Mouse (Mus musculus) mesoderm, embryonic 11.5 days (tissue): ENCODE results near the gene Kalrn.
A peak's percentile ranks its signal among the peaks of the same experiment; 100 is the strongest.

Experiments used
- DNase-seq: peaks from one replicate; pipeline ENCODE4 v3.0.0-alpha.2; 2012; ENCODE audit warnings: low read depth, low spot score

The Kalrn gene

GRCm38 (mm10) chr16:34557891-34558290, 15.4 kb downstream of the Kalrn start:
- no peak for DNase-seq

- DNase-seq, result no peak
These were observed 20.6 kb downstream of the Kalrn start for GRCm38 (mm10) chr16:34552731-34553130.

GRCm38 (mm10) chr16:34549470-34549999, 23.8 kb downstream of the Kalrn start:
- no peak for DNase-seq

GRCm38 (mm10) chr16:34546805-34547509, 26.4 kb downstream of the Kalrn start:
- DNase-seq, result no peak

- DNase-seq, result no peak
These were observed 29.6 kb downstream of the Kalrn start for GRCm38 (mm10) chr16:34543754-34544153.

- DNase-seq, result no peak
These were observed 31.0 kb downstream of the Kalrn start for GRCm38 (mm10) chr16:34542341-34542740.

GRCm38 (mm10) chr16:34538679-34539185, 34.6 kb downstream of the Kalrn start:
- DNase-seq, result no peak

- DNase-seq, result no peak
These were observed 37.0 kb downstream of the Kalrn start for GRCm38 (mm10) chr16:34536300-34536699.

GRCm38 (mm10) chr16:34535135-34535534, 38.2 kb downstream of the Kalrn start:
- DNase-seq, result no peak

GRCm38 (mm10) chr16:34531506-34531905, 41.8 kb downstream of the Kalrn start:
- DNase-seq, result peak; percentile 50

- DNase-seq, result no peak
These were observed 43.3 kb downstream of the Kalrn start for GRCm38 (mm10) chr16:34530029-34530428.

GRCm38 (mm10) chr16:34528234-34528983, 44.9 kb downstream of the Kalrn start:
- DNase-seq, result no peak

GRCm38 (mm10) chr16:34526378-34526777, 47.0 kb downstream of the Kalrn start:
- no peak for DNase-seq

- no peak for DNase-seq
These were observed 47.5 kb downstream of the Kalrn start for GRCm38 (mm10) chr16:34525866-34526265.

GRCm38 (mm10) chr16:34525205-34525604, 48.1 kb downstream of the Kalrn start:
- no peak for DNase-seq

- no peak for DNase-seq
These were observed 52.3 kb downstream of the Kalrn start for GRCm38 (mm10) chr16:34521061-34521460.

- DNase-seq, result no peak
These were observed 56.4 kb downstream of the Kalrn start for GRCm38 (mm10) chr16:34516891-34517398.

GRCm38 (mm10) chr16:34515485-34515884, 57.8 kb downstream of the Kalrn start:
- DNase-seq, result no peak

GRCm38 (mm10) chr16:34513956-34514593, 59.3 kb downstream of the Kalrn start:
- no peak for DNase-seq

GRCm38 (mm10) chr16:34512326-34512725, 61.0 kb downstream of the Kalrn start:
- DNase-seq, result no peak

- DNase-seq, result no peak
These were observed 65.2 kb downstream of the Kalrn start for GRCm38 (mm10) chr16:34508125-34508524.

- no peak for DNase-seq
These were observed 67.3 kb downstream of the Kalrn start for GRCm38 (mm10) chr16:34506048-34506447.
